Mouse (Mus musculus) lung, postnatal 0 days (tissue): ENCODE results near the gene Mlf1. TPM values are rescaled to one million over a fixed set of nuclear protein-coding genes. Genes with fewer than 3 reads are reported as not detected.

Experiments
- ATAC-seq: fragments of 200-750 bp; cut with Nextera tagmentation; 2 replicates; pipeline ENCODE4 v1.8.0; 2017; ENCODE audit warnings: moderate library complexity
- DNase-seq: peaks from one replicate; pipeline ENCODE4 v3.0.0-alpha.2; 2016; ENCODE audit warnings: low spot score
- H3K27ac ChIP-seq: fragments of 300-500 bp; sonication (generic); 2 replicates; pipeline ENCODE4 v1.5.1; 2014; ENCODE audit warnings: antibody characterized with exemption, mild to moderate bottlenecking, low read length, mixed read lengths
- H3K27me3 ChIP-seq: fragments of 300-500 bp; sonication (generic); replicated peaks from 2 replicates; pipeline ENCODE4 v1.6.1; 2014; ENCODE audit warnings: low read length, mixed read lengths; ENCODE audit not compliant: insufficient read depth
- H3K36me3 ChIP-seq: fragments of 300-500 bp; sonication (generic); 2 replicates; pipeline ENCODE4 v1.6.1; 2014; ENCODE audit warnings: low read length, mixed read lengths; ENCODE audit not compliant: insufficient read depth
- H3K4me1 ChIP-seq: fragments of 300-500 bp; sonication (generic); 2 replicates; pipeline ENCODE4 v1.6.1; 2014; ENCODE audit warnings: antibody characterized with exemption, low read depth, low read length, mixed read lengths; ENCODE audit not compliant: insufficient read depth
- H3K4me2 ChIP-seq: fragments of 300-500 bp; sonication (generic); replicated peaks from 2 replicates; pipeline ENCODE4 v1.6.1; 2014; ENCODE audit warnings: low read depth, mild to moderate bottlenecking, low read length, moderate library complexity, mixed read lengths
- H3K4me3 ChIP-seq: fragments of 300-500 bp; sonication (generic); 2 replicates; pipeline ENCODE4 v1.5.1; 2014; ENCODE audit warnings: low read depth, low read length
- H3K9ac ChIP-seq: fragments of 300-500 bp; sonication (generic); replicated peaks from 2 replicates; pipeline ENCODE4 v1.6.1; 2014; ENCODE audit warnings: low read depth, mild to moderate bottlenecking
- H3K9me3 ChIP-seq: fragments of 300-500 bp; sonication (generic); 2 replicates; pipeline ENCODE4 v1.6.1; 2016; ENCODE audit warnings: low read length, mixed read lengths
- CTCF ChIP-seq: IDR thresholded peaks from 2 replicates; pipeline ENCODE4 v1.5.1; 2016; ENCODE audit warnings: antibody characterized with exemption, mild to moderate bottlenecking
- EP300 ChIP-seq: IDR thresholded peaks from 2 replicates; pipeline ENCODE4 v1.6.1; 2016; ENCODE audit warnings: antibody characterized with exemption, mild to moderate bottlenecking, control low read depth
- WGBS: fragments of 180-500 bp; shearing (Covaris S2); extraction: QIAGEN DNeasy Blood & Tissue Kit; methylation state at CpG from one replicate; pipeline ENCODE4 v1.1.7; 2014; 5-methylcytosine and 5-hydroxymethylcytosine counted together
- polyA plus RNA-seq: library from polyadenylated mRNA; unstranded; fragments of >200 nt; fragmentation: Nextera tagmentation; extraction: Ambion mirVana; gene quantifications from 2 replicates; pipeline ENCODE4 v1.2.1, GENCODE M21; 2015

Mlf1 gene
- polyA plus RNA-seq, 1 experiment from 2014 or later = 39.8 TPM

- no peak overlapping the region for H3K9ac ChIP-seq
- H3K4me2 ChIP-seq = no peak overlapping the region
- H3K9me3 ChIP-seq = no peaks in the 10 kb centered on the region
- no peak overlapping the region for H3K27ac ChIP-seq
- H3K36me3 ChIP-seq = no peaks in the 10 kb centered on the region
- H3K4me1 ChIP-seq = no peaks in the 10 kb centered on the region
- no peak for ATAC-seq
- WGBS = 82% methylated on average over 12 of the region's 12 CpGs
- DNase-seq = no peak
- no peaks in the 10 kb centered on the region for H3K27me3 ChIP-seq
- no peak overlapping the region for H3K4me3 ChIP-seq
- no peak for TF ChIP-seq EP300
- TF ChIP-seq CTCF = no peak
Measured at GRCm38 (mm10) chr3:67351406-67352127, 22.3 kb upstream of the Mlf1 start.

- WGBS = 45% methylated on average over 2 of the region's 5 CpGs
- no peak overlapping the region for H3K9ac ChIP-seq
- no peak overlapping the region for H3K27ac ChIP-seq
- ATAC-seq (no peak), DNase-seq (peak; percentile 77)
- no peaks in the 10 kb centered on the region for H3K9me3 ChIP-seq
- H3K4me2 ChIP-seq = no peak overlapping the region
- no peaks in the 10 kb centered on the region for H3K27me3 ChIP-seq
- no peak overlapping the region for H3K4me3 ChIP-seq
- H3K4me1 ChIP-seq = no peaks in the 10 kb centered on the region
- peak; percentile 86 for TF ChIP-seq CTCF
- TF ChIP-seq EP300 = no peak
- H3K36me3 ChIP-seq = no peaks in the 10 kb centered on the region
Measured at GRCm38 (mm10) chr3:67352128-67352762, 21.7 kb upstream of the Mlf1 start.

GRCm38 (mm10) chr3:67352763-67353149, 21.1 kb upstream of the Mlf1 start:
- Histone ChIP-seq H3K4me3 (no peak overlapping the region), H3K4me1 (no peaks in the 10 kb centered on the region), H3K4me2 (no peak overlapping the region), H3K9me3 (no peaks in the 10 kb centered on the region), H3K27me3 (no peaks in the 10 kb centered on the region), H3K27ac (no peak overlapping the region), H3K36me3 (no peaks in the 10 kb centered on the region), H3K9ac (no peak overlapping the region)
- no peak for TF ChIP-seq CTCF
- TF ChIP-seq EP300 = no peak
- WGBS = 69% methylated on average over 3 of the region's 3 CpGs
- ATAC-seq = no peak
- DNase-seq = peak; percentile 4

GRCm38 (mm10) chr3:67358376-67358775, 15.5 kb upstream of the Mlf1 start:
- Histone ChIP-seq H3K9ac (no peak overlapping the region), H3K9me3 (no peaks in the 10 kb centered on the region), H3K27ac (no peak overlapping the region), H3K36me3 (no peaks in the 10 kb centered on the region), H3K4me2 (no peak overlapping the region), H3K4me3 (no peak overlapping the region), H3K27me3 (no peaks in the 10 kb centered on the region), H3K4me1 (no peaks in the 10 kb centered on the region)
- 87% methylated on average over 7 of the region's 7 CpGs for WGBS
- TF ChIP-seq CTCF = no peak
- TF ChIP-seq EP300 = no peak
- no peak for DNase-seq
- ATAC-seq = no peak

GRCm38 (mm10) chr3:67366087-67366892, 7.6 kb upstream of the Mlf1 start:
- no peak overlapping the region for H3K27ac ChIP-seq
- TF ChIP-seq CTCF = no peak
- no peak for TF ChIP-seq EP300
- no peaks in the 10 kb centered on the region for H3K27me3 ChIP-seq
- H3K4me3 ChIP-seq = no peak overlapping the region
- H3K9ac ChIP-seq = no peak overlapping the region
- H3K4me2 ChIP-seq = no peak overlapping the region
- ATAC-seq (no peak), DNase-seq (no peak)
- no peaks in the 10 kb centered on the region for H3K4me1 ChIP-seq
- WGBS = 67% methylated on average over 4 of the region's 4 CpGs
- no peaks in the 10 kb centered on the region for H3K36me3 ChIP-seq
- H3K9me3 ChIP-seq = no peaks in the 10 kb centered on the region

DNA sequence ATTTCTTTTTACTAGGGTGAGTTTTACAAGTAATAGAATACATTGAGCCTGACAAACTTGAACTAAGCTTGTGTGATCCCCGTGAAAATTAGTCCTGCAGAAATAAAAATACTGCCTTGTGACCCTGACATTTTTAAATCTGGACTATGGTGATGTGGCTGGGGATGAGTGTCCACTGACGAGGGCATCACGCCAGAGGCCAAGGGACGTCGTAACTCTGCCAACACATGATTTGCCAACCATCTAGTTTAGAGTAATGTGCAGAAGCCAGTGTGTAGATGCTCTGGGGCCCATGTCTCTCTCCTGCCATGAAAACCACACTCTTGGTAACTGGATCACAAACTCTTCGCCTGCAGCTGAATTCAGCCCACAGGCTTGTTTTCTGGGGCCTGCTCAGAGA, 6.4 kb upstream of the Mlf1 start:
- Histone ChIP-seq H3K9ac (no peak overlapping the region), H3K4me3 (no peak overlapping the region), H3K4me1 (no peaks in the 10 kb centered on the region), H3K36me3 (no peaks in the 10 kb centered on the region), H3K4me2 (no peak overlapping the region), H3K9me3 (no peaks in the 10 kb centered on the region), H3K27ac (no peak overlapping the region), H3K27me3 (no peaks in the 10 kb centered on the region)
- DNase-seq (no peak), ATAC-seq (no peak)
- TF ChIP-seq EP300 = no peak
- TF ChIP-seq CTCF = no peak
- WGBS = 62% methylated on average over 6 of the region's 6 CpGs
